Mouse (Mus musculus) ES-Bruce4 (cell line): ENCODE data around the gene Smcr8.

ENCODE experiments used
- CTCF ChIP-seq: IDR thresholded peaks from one replicate; pipeline ENCODE4 v1.8.1; 2011; ENCODE audit warnings: low read depth, low read length
- EP300 ChIP-seq: IDR thresholded peaks from 2 replicates; pipeline ENCODE4 v1.6.1; 2011; ENCODE audit warnings: low read depth, low read length; ENCODE audit not compliant: insufficient read depth
- POLR2A ChIP-seq: IDR thresholded peaks from one replicate; pipeline ENCODE4 v1.8.1; 2011; ENCODE audit warnings: low read length; ENCODE audit not compliant: insufficient read depth

GRCm38 (mm10) chr11:60809546-60809945 lies 32.2 kb downstream of the Smcr8 start:
- no peak for TF ChIP-seq CTCF
- TF ChIP-seq POLR2A = no peak
- TF ChIP-seq EP300 = no peak
